Mouse (Mus musculus) thymus, adult 2 months (tissue): ENCODE results near the gene Naa38.

Experiments used
- CTCF ChIP-seq: fragments of 200-500 bp; IDR thresholded peaks from 2 replicates; pipeline ENCODE4 v1.5.1; 2012; ENCODE audit warnings: mild to moderate bottlenecking, control low read depth, low read length, moderate library complexity, borderline replicate concordance; ENCODE audit not compliant: control insufficient read depth, poor library complexity, insufficient read depth; ENCODE audit errors: extremely low read depth
- POLR2A ChIP-seq: fragments of 200-500 bp; IDR thresholded peaks from 2 replicates; pipeline ENCODE4 v1.6.1; 2012; ENCODE audit warnings: mild to moderate bottlenecking, low read length, control low read depth, moderate library complexity; ENCODE audit not compliant: control insufficient read depth, poor library complexity, insufficient read depth; ENCODE audit errors: extremely low read depth

DNA sequence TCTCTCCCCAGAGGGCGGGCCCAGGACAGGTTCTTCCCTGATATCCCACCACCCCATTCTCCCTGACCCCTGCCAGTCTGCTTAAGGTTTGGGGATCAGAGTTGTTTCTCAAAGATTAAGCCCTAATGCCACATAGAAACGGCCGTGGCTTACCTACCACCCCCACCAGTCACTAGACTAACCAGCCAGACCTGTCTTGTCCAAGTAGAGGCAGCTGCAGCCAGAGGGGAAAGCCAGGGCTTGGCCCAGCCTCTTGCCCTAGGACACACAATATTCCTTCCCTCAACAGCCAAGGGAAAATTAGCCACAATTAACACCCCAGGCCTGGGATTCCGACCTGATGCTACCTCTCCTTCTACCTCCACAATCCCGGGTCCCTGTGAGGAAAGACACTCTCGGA, 29.6 kb upstream of the Naa38 start:
- TF ChIP-seq POLR2A (no peak), CTCF (no peak)
